Mouse (Mus musculus) liver, postnatal 0 days (tissue): Measurements from ENCODE around the gene Cbr2. TPM values are rescaled to one million over a fixed set of nuclear protein-coding genes. Genes with fewer than 3 reads are reported as not detected.
A peak's percentile ranks its signal among the peaks of the same experiment; 100 is the strongest.
"Not testable (repeated sequence)": the region's sequence is repeated elsewhere in the genome, so short reads cannot be mapped to it uniquely, and the experiment has no call there.

Source experiments
- ATAC-seq: fragments of 200-750 bp; cut with Nextera tagmentation; 2 replicates; pipeline ENCODE4 v1.8.0; 2017; ENCODE audit warnings: mild to moderate bottlenecking, moderate library complexity
- DNase-seq: peaks from one replicate; pipeline ENCODE4 v3.0.0-alpha.2; 2016
- H3K27ac ChIP-seq: fragments of 300-500 bp; sonication (generic); 2 replicates; pipeline ENCODE4 v1.5.1; 2014; ENCODE audit warnings: antibody characterized with exemption, moderate library complexity, mild to moderate bottlenecking, low read depth
- H3K27me3 ChIP-seq: fragments of 300-500 bp; sonication (generic); 2 replicates; pipeline ENCODE4 v1.6.1; 2014; ENCODE audit warnings: low read length, control low read depth, mixed read lengths; ENCODE audit not compliant: insufficient read depth
- H3K36me3 ChIP-seq: fragments of 300-500 bp; sonication (generic); replicated peaks from 2 replicates; pipeline ENCODE4 v1.6.1; 2014; ENCODE audit warnings: mild to moderate bottlenecking, control low read depth, low read length, moderate library complexity, mixed read lengths; ENCODE audit not compliant: insufficient read depth
- H3K4me1 ChIP-seq: fragments of 300-500 bp; sonication (generic); 2 replicates; pipeline ENCODE4 v1.6.1; 2014; ENCODE audit warnings: antibody characterized with exemption, mild to moderate bottlenecking, control low read depth; ENCODE audit not compliant: insufficient read depth
- H3K4me2 ChIP-seq: fragments of 300-500 bp; sonication (generic); 2 replicates; pipeline ENCODE4 v1.6.1; 2014; ENCODE audit warnings: low read depth, mild to moderate bottlenecking, low read length, moderate library complexity, mixed read lengths
- H3K4me3 ChIP-seq: fragments of 300-500 bp; sonication (generic); 2 replicates; pipeline ENCODE4 v1.5.1; 2014; ENCODE audit warnings: low read depth, low read length
- H3K9ac ChIP-seq: fragments of 300-500 bp; sonication (generic); replicated peaks from 2 replicates; pipeline ENCODE4 v1.6.1; 2014; ENCODE audit warnings: mild to moderate bottlenecking, moderate library complexity
- H3K9me3 ChIP-seq: fragments of 300-500 bp; sonication (generic); 2 replicates; pipeline ENCODE4 v1.6.1; 2016; ENCODE audit warnings: mild to moderate bottlenecking, control low read depth, low read length, mixed read lengths
- CTCF ChIP-seq: sonication (generic); IDR thresholded peaks from 2 replicates; pipeline ENCODE4 v1.5.1; 2016; ENCODE audit warnings: antibody characterized with exemption, low read depth
- EP300 ChIP-seq: IDR thresholded peaks from 2 replicates; pipeline ENCODE4 v1.6.1; 2016; ENCODE audit warnings: antibody characterized with exemption, low read depth, mild to moderate bottlenecking
- WGBS: fragments of 180-500 bp; shearing (Covaris S2); extraction: QIAGEN DNeasy Blood & Tissue Kit; methylation state at CpG from one replicate; pipeline ENCODE4 v1.1.7; 2014; ENCODE audit not compliant: insufficient replicate concordance; 5-methylcytosine and 5-hydroxymethylcytosine counted together
- polyA plus RNA-seq: library from polyadenylated mRNA; unstranded; fragments of >200 nt; fragmentation: Nextera tagmentation; extraction: Ambion mirVana; gene quantifications from 2 replicates; pipeline ENCODE4 v1.2.1, GENCODE M21; 2015

Cbr2 gene
- polyA plus RNA-seq, 1 experiment from 2014 or later = 0.26 TPM

DNA sequence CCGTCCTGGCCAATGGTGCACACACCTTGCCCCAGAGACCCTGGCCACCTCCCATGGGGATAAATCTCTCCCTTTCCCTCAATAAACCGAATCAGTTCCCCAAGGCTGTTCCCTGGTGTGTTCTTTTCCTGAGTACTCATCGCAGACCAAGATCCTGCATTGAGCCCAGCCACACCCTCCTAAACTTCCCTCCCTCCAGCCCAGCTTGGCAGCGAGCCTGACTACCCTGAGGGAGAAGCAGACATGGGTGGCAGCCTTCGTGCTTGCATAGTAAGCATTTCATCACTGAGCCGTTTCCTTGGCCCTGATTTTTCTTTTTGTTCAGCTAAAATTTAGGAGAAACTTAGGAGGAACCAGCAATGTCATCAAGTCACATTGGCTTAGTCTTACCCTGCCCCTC lies 1.6 kb upstream of the Cbr2 start:
- no peak for ATAC-seq
- DNase-seq = no peak
- 45% methylated on average over 6 of the region's 6 CpGs for WGBS

DNA sequence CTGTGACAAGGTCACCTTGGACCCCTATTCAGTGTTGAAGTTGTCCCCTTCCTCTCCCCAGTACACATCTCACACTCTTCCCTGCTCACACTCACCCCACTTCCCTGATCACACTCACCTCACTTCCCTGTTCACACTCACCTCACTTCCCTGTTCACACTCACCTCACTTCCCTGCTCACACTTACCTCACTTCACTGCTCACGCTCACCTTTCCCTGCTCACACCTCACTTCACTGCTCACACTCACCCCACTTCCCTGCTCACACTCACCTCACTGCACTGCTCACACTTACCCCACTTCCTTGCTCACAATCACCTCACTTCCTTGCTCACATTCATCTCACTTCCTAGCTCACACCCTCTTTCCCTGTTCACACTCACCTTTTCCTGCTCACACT lies 519 bp downstream of the Cbr2 start:
- H3K4me2 ChIP-seq = no peak overlapping the region
- H3K4me1 ChIP-seq = peaks cover 7% of the 10 kb centered on the region
- WGBS = 76% methylated on average over 1 of the region's 1 CpGs
- TF ChIP-seq EP300 (no peak), CTCF (no peak)
- H3K36me3 ChIP-seq = no peaks in the 10 kb centered on the region
- H3K4me3 ChIP-seq = no peak overlapping the region
- no peak for ATAC-seq
- 0 out of 2 replicates have a peak, but pooled peaks cover 8% of the 10 kb centered on the region for H3K27me3 ChIP-seq
- H3K9me3 ChIP-seq = no peaks in the 10 kb centered on the region
- H3K9ac ChIP-seq = no peak overlapping the region
- no peak overlapping the region for H3K27ac ChIP-seq
- no peak for DNase-seq

More for the DNA sequence above, 1.6 kb upstream of the Cbr2 start:
- no peaks in the 10 kb centered on the region for H3K9me3 ChIP-seq
- no peaks in the 10 kb centered on the region for H3K36me3 ChIP-seq
- H3K27me3 ChIP-seq = 0 out of 2 replicates have a peak, but pooled peaks cover 8% of the 10 kb centered on the region
- no peak overlapping the region for H3K9ac ChIP-seq
- peaks cover 2% of the 10 kb centered on the region; the same call in 1 of the 2 replicates for H3K4me1 ChIP-seq
- no peak overlapping the region for H3K4me2 ChIP-seq
- no peak overlapping the region for H3K27ac ChIP-seq
- TF ChIP-seq CTCF (no peak), EP300 (no peak)
- no peak overlapping the region for H3K4me3 ChIP-seq

- no peak overlapping the region for H3K4me3 ChIP-seq
- H3K4me1 ChIP-seq = peaks cover 15% of the 10 kb centered on the region
- ATAC-seq (no peak), DNase-seq (no peak)
- H3K27ac ChIP-seq = no peak overlapping the region
- no peaks in the 10 kb centered on the region for H3K9me3 ChIP-seq
- H3K27me3 ChIP-seq = 0 out of 2 replicates have a peak, but pooled peaks cover 8% of the 10 kb centered on the region
- H3K36me3 ChIP-seq = 0 out of 2 replicates have a peak, but pooled peaks cover 2% of the 10 kb centered on the region
- H3K4me2 ChIP-seq = no peak overlapping the region
- TF ChIP-seq CTCF (no peak), EP300 (no peak)
- WGBS = 85% methylated on average over 10 of the region's 10 CpGs
- H3K9ac ChIP-seq = no peak overlapping the region
Observed at GRCm38 (mm10) chr11:120730331-120730870, 1.5 kb downstream of the Cbr2 start.

DNA sequence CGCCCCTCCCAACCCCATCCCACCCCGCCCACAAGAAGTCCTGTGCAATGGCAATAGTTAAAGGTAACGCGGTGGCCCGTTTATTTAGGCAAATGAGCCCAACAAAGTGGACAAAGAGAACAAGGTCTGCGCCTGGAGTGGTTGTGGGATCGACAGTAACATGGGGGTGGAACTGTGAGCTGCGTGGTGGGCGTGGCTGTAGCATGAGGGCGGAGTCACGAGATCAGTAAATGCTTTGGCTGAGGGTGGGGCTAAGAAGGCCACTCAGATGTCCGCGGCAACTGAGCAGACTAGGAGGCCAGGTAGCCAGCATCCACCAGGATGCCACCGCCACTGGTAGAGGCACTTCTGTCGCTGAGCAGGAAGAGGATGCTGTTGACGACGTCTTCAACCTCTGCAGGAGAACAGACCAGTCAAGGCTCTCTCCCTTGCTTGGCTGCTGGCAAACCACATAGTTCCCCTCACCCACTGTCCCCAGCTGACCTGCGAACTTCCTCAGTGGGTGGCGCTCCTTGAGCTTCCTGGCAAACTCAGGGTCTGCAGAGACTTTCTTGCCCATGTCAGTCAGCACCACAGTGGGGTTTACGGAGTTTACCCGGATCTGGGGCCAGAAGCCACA lies 2.4 kb downstream of the Cbr2 start:
- DNase-seq (peak; percentile 73), ATAC-seq (peak; percentile 30)
- H3K27me3 ChIP-seq, H3K4me3 ChIP-seq, H3K36me3 ChIP-seq, H3K27ac ChIP-seq, H3K9ac ChIP-seq, H3K9me3 ChIP-seq: not testable (repeated sequence)
- Histone ChIP-seq H3K4me1 (peaks cover 15% of the 10 kb centered on the region), H3K4me2 (peak overlapping the region; percentile 47)
- WGBS = 5% methylated on average over 17 of the region's 21 CpGs

- H3K27ac ChIP-seq = no peak overlapping the region
- H3K4me1 ChIP-seq = peaks cover 15% of the 10 kb centered on the region
- no peak overlapping the region for H3K9ac ChIP-seq
- ATAC-seq (no peak), DNase-seq (no peak)
- no peak overlapping the region for H3K4me3 ChIP-seq
- TF ChIP-seq CTCF (no peak), EP300 (no peak)
- no peaks in the 10 kb centered on the region for H3K9me3 ChIP-seq
- H3K27me3 ChIP-seq = 0 out of 2 replicates have a peak, but pooled peaks cover 8% of the 10 kb centered on the region
- H3K4me2 ChIP-seq = no peak overlapping the region
- 75% methylated on average over 11 of the region's 11 CpGs for WGBS
- H3K36me3 ChIP-seq = 0 out of 2 replicates have a peak, but pooled peaks cover 2% of the 10 kb centered on the region
Observed at GRCm38 (mm10) chr11:120728530-120729240, 3.2 kb downstream of the Cbr2 start.

- H3K4me3 ChIP-seq = no peak overlapping the region
- DNase-seq (no peak), ATAC-seq (no peak)
- H3K4me1 ChIP-seq = peaks cover 15% of the 10 kb centered on the region
- H3K9ac ChIP-seq = no peak overlapping the region
- 0 out of 2 replicates have a peak, but pooled peaks cover 2% of the 10 kb centered on the region for H3K36me3 ChIP-seq
- peak overlapping the region; percentile 86 for H3K4me2 ChIP-seq
- no peaks in the 10 kb centered on the region for H3K9me3 ChIP-seq
- no peak for TF ChIP-seq EP300
- TF ChIP-seq CTCF = no peak
- WGBS = 46% methylated on average over 12 of the region's 12 CpGs
- peaks cover 6% of the 10 kb centered on the region; the same call in 1 of the 2 replicates for H3K27me3 ChIP-seq
- H3K27ac ChIP-seq = peak overlapping the region; percentile 7; the same call in 1 of the 2 replicates
Observed at GRCm38 (mm10) chr11:120727564-120727963, 4.3 kb downstream of the Cbr2 start.
